Mouse (Mus musculus): ENCODE results near the gene Tnfsf9. TPM values are rescaled to one million over a fixed set of nuclear protein-coding genes. Genes with fewer than 3 reads are reported as not detected.

The Tnfsf9 gene
- polyA plus RNA-seq, 1 experiment from 2014 or later = 8.8 TPM

DNA sequence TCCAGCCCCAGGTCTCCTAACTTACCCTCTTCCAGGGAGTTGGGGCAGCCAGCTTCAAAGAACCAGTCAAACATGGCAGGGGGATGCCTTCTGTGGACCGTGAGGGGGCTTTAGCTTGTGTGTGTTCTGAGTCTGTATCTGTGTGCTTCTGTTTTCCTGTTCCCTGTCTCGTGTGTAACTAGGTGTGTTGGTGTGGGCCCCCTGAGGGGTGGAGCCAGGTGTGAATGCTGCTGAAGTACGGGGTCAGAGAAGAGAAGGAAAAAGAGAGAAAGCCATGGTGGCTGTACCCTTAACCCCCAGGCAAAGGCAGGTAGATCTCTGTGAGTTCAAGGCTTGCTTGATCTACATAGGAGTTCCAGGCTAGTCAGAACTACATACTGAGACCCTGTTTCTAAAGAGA lies 28.2 kb upstream of the Tnfsf9 start:
- H3K4me1 ChIP-seq = peaks cover 8% of the 10 kb centered on the region; the same call in 1 of the 2 replicates
- no peak for DNase-seq (ENCODE audit: low spot score)
- no peak overlapping the region for H3K27ac ChIP-seq (replicated peaks)
- no peaks in the 10 kb centered on the region for H3K9me3 ChIP-seq
- WGBS = 64% methylated on average over 3 of the region's 3 CpGs
- peaks cover 10% of the 10 kb centered on the region; the same call in 1 of the 2 replicates for H3K27me3 ChIP-seq (replicated peaks; ENCODE audit: low read depth, poor library complexity, severe bottlenecking)
- peaks cover 14% of the 10 kb centered on the region; the same call in 1 of the 2 replicates for H3K36me3 ChIP-seq (replicated peaks)
- H3K4me3 ChIP-seq = no peak overlapping the region

GRCm38 (mm10) chr17:57078336-57078735 lies 26.8 kb upstream of the Tnfsf9 start, which contains the start of gene Dennd1c:
TSS of gene Dennd1c (minus strand) at chr17:57078514.
- Histone ChIP-seq H3K4me3 (no peak within 1 kb of the TSS), H3K27me3 (replicated peaks; ENCODE audit: low read depth, poor library complexity, severe bottlenecking) (0 out of 2 replicates have a peak, but pooled peaks cover 5% of the 10 kb centered on the region), H3K4me1 (peaks cover 8% of the 10 kb centered on the region; the same call in 1 of the 2 replicates), H3K36me3 (replicated peaks) (peaks cover 14% of the 10 kb centered on the region; the same call in 1 of the 2 replicates), H3K27ac (replicated peaks) (no peak within 1 kb of the TSS), H3K9me3 (no peaks in the 10 kb centered on the region)
- no peak for DNase-seq (ENCODE audit: low spot score)
- 51% methylated on average over 6 of the region's 6 CpGs for WGBS

DNA sequence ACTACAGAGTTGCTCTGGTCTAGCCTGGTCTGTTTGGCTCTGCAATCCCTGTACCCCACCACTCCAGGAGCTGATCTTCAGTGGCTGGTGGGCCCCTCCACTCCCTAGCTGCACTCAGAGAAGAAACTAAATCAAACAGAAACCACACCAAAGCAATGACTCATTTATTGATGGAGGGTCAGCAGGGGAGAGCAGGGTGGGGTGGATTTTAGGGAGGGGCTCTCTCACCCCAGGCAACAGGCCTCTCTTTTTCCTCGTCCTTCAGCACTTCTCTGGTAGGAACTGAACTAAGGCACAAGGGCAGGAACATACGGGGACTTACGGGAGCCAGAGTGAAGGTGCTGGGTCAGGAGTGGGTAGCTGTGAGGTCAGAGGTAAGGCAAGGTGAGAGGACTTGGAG lies 25.2 kb upstream of the Tnfsf9 start:
- peaks cover 5% of the 10 kb centered on the region; the same call in 1 of the 2 replicates for H3K4me1 ChIP-seq
- H3K27me3 ChIP-seq (replicated peaks; ENCODE audit: low read depth, poor library complexity, severe bottlenecking) = no peaks in the 10 kb centered on the region
- 77% methylated on average over 3 of the region's 3 CpGs for WGBS
- H3K27ac ChIP-seq (replicated peaks) = no peak overlapping the region
- H3K4me3 ChIP-seq = no peak overlapping the region
- H3K36me3 ChIP-seq (replicated peaks) = peaks cover 16% of the 10 kb centered on the region; the same call in 1 of the 2 replicates
- H3K9me3 ChIP-seq = no peaks in the 10 kb centered on the region
- no peak for DNase-seq (ENCODE audit: low spot score)

DNA sequence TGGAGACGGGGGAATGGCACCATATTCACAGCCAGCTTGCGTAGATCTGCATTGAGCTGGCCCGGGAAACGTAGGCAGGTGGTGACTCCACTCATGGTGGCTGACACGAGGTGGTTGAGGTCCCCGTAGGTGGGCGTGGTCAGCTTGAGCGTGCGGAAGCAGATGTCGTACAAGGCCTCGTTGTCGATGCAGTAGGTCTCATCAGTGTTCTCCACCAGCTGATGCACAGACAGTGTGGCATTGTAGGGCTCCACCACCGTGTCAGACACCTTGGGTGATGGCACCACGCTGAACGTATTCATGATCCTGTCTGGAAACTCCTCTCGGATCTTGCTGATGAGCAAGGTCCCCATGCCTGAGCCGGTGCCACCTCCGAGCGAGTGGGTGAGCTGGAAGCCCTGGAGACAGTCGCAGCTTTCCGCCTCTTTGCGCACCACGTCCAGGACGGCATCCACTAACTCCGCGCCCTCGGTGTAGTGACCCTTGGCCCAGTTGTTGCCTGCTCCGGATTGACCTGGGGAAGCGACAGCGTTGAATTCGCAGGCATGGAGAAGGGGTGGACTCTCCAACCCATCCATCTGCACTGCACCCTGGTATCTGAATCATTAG lies 23.8 kb upstream of the Tnfsf9 start:
- DNase-seq (ENCODE audit: low spot score) = no peak

GRCm38 (mm10) chr17:57082481-57082880 lies 22.6 kb upstream of the Tnfsf9 start:
- Histone ChIP-seq H3K36me3 (replicated peaks) (peaks cover 17% of the 10 kb centered on the region; the same call in 1 of the 2 replicates), H3K27ac (replicated peaks) (no peak overlapping the region), H3K4me1 (peaks cover 12% of the 10 kb centered on the region), H3K27me3 (replicated peaks; ENCODE audit: low read depth, poor library complexity, severe bottlenecking) (peaks cover 14% of the 10 kb centered on the region), H3K4me3 (no peak overlapping the region), H3K9me3 (no peaks in the 10 kb centered on the region)
- no peak for DNase-seq (ENCODE audit: low spot score)
- WGBS = 89% methylated on average over 5 of the region's 5 CpGs

More for the DNA sequence above, 23.8 kb upstream of the Tnfsf9 start:
- Histone ChIP-seq H3K4me1 (peaks cover 5% of the 10 kb centered on the region; the same call in 1 of the 2 replicates), H3K36me3 (replicated peaks) (peaks cover 17% of the 10 kb centered on the region; the same call in 1 of the 2 replicates), H3K27me3 (replicated peaks; ENCODE audit: low read depth, poor library complexity, severe bottlenecking) (0 out of 2 replicates have a peak, but pooled peaks cover 3% of the 10 kb centered on the region), H3K4me3 (no peak overlapping the region), H3K27ac (replicated peaks) (no peak overlapping the region), H3K9me3 (no peaks in the 10 kb centered on the region)
- 94% methylated on average over 31 of the region's 31 CpGs for WGBS

- Histone ChIP-seq H3K4me3 (peak overlapping the region; percentile 54), H3K4me1 (peaks cover 8% of the 10 kb centered on the region; the same call in 1 of the 2 replicates), H3K36me3 (replicated peaks) (0 out of 2 replicates have a peak, but pooled peaks cover 6% of the 10 kb centered on the region), H3K27ac (replicated peaks) (no peak overlapping the region), H3K9me3 (no peaks in the 10 kb centered on the region), H3K27me3 (replicated peaks; ENCODE audit: low read depth, poor library complexity, severe bottlenecking) (peaks cover 34% of the 10 kb centered on the region)
- no peak for DNase-seq (ENCODE audit: low spot score)
- WGBS = 89% methylated on average over 11 of the region's 11 CpGs
Measured at GRCm38 (mm10) chr17:57085970-57086757, 19.0 kb upstream of the Tnfsf9 start.

DNA sequence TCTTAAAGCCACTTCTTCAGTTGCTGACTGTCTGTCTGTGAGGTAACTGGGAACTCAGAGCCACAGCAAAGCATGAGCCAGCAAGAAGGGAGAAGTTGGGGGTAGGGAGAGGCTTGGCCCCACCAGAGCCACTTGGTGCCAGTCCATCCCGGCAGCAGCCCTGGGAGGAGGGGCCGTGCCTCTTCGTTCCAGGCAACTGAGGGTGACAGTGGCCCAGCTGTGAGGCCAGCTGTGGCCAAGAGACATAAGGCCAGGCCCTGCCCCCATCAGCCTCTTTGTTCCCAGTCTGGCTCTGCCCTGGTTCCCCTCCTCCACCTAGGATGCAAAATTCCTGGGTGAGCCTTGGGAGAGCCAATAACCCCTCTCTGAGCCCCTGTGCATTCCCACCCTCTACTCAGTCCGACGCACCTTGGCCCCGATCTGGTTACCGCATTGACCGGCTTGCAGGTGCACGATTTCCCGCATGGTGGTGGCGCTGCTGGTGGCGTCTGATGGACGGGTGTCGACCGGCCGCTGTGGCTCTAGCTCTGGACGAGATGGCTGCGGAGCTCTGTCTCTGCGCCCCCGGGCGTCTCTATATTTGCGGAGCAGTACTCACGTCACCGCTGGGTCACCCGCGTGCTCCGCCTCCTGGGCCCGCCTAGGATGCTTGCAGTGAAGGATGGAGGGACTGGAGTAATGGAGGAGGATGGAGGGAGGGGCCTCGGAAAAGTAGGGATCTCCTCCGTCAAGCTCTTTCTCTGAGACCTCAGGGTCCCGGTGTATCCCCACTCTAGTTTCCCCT lies 17.9 kb upstream of the Tnfsf9 start, which contains the start of gene Tubb4a:
Gene Tubb4a, minus strand, starts transcription at position 734 of the 784 bp plus-strand sequence.
- Histone ChIP-seq H3K9me3 (no peaks in the 10 kb centered on the region), H3K4me3 (peak within 1 kb of the TSS; percentile 54), H3K36me3 (replicated peaks) (0 out of 2 replicates have a peak, but pooled peaks cover 3% of the 10 kb centered on the region), H3K27me3 (replicated peaks; ENCODE audit: low read depth, poor library complexity, severe bottlenecking) (peaks cover 34% of the 10 kb centered on the region), H3K4me1 (peaks cover 8% of the 10 kb centered on the region; the same call in 1 of the 2 replicates), H3K27ac (replicated peaks) (peak within 1 kb of the TSS; percentile 75)
- WGBS = under 1% methylated on average over 31 of the region's 31 CpGs
- peak; percentile 65 for DNase-seq (ENCODE audit: low spot score)

- peaks cover 15% of the 10 kb centered on the region for H3K27me3 ChIP-seq (replicated peaks; ENCODE audit: low read depth, poor library complexity, severe bottlenecking)
- H3K27ac ChIP-seq (replicated peaks) = no peak overlapping the region
- H3K36me3 ChIP-seq (replicated peaks) = no peaks in the 10 kb centered on the region
- H3K9me3 ChIP-seq = no peaks in the 10 kb centered on the region
- no peak overlapping the region for H3K4me3 ChIP-seq
- 95% methylated on average over 3 of the region's 3 CpGs for WGBS
- H3K4me1 ChIP-seq = peaks cover 12% of the 10 kb centered on the region
- DNase-seq (ENCODE audit: low spot score) = no peak
Measured at GRCm38 (mm10) chr17:57094222-57094621, 10.9 kb upstream of the Tnfsf9 start.

DNA sequence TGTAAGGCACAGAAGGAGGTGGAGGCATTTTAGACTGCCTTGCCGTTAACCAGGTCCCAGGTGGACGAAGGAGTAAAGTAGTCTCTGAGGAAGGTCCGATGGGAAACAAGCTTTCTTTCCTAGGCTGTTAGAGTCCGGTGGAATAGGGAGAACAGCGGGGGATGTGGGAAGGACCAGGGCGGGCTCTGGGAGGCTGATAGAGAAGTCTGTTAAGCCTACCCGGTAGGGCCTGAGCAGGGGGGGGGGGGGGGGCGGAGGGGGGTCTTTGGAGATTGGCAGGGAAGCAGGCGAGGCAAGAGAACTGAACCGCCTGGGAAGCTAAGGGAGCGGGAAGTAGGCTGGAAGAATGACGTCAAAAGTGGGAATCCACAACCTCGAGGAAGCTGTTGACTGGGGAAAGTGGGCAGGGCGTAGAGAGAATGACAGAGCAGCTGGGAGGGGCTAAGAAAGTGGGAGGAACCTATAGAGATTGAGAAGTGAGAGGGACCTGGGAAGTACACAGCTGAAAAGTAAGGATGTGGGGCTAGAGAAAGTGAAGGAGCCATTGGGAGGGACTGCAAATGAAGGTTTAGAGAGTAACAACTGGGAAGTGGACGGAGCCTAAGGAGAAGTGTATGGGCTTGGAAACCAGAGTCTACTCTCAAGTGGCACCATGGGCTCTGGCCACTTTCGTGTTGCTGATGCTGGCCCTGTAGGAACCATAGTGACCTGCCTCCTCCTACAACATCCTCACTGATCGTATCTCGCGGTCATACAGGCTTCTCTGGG lies 9.1 kb upstream of the Tnfsf9 start:
- Histone ChIP-seq H3K27me3 (replicated peaks; ENCODE audit: low read depth, poor library complexity, severe bottlenecking) (peaks cover 12% of the 10 kb centered on the region), H3K4me3 (peak overlapping the region; percentile 40), H3K36me3 (replicated peaks) (no peaks in the 10 kb centered on the region), H3K4me1 (peaks cover 16% of the 10 kb centered on the region), H3K9me3 (no peaks in the 10 kb centered on the region), H3K27ac (replicated peaks) (no peak overlapping the region)
- 3% methylated on average over 18 of the region's 19 CpGs for WGBS
- DNase-seq (ENCODE audit: low spot score) = peak; percentile 49

DNA sequence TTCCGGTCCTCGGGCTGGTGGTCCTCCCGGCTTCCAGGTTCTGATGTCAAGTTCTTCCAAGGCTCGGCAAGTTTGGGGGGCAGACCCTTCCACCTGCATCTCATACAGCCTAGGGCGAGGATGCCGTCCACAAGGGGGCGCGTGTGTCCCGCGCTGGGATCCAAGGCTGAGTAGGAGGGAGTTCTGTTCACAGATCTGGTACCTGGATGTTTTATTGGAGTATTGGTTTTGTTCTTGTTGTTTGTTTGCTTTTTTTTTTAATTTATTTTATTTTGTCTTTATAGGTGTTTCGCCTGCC lies 8.6 kb upstream of the Tnfsf9 start:
- WGBS = 2% methylated on average over 11 of the region's 11 CpGs

DNA sequence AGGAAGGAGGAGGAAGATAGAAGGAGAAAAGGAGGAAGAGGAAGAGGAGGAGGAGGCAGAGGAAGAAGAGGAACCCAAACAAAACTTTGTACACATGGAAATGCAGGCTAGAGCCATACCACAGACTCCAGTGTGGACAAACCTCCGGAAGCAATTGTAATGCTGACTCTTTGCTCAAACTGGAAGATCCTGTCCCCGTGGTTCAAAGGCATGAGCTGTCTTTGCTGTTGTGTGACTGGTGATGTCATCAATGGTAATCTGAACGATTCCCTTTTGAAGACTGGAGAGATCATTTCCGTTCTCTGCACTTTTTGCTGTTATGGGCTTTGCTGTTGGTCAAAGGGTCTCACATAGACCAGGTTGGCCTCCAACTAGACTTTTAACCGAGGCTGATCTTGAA lies 6.8 kb upstream of the Tnfsf9 start:
- Histone ChIP-seq H3K27me3 (replicated peaks; ENCODE audit: low read depth, poor library complexity, severe bottlenecking) (peaks cover 12% of the 10 kb centered on the region), H3K36me3 (replicated peaks) (no peaks in the 10 kb centered on the region), H3K4me1 (peaks cover 16% of the 10 kb centered on the region), H3K27ac (replicated peaks) (no peak overlapping the region), H3K9me3 (no peaks in the 10 kb centered on the region), H3K4me3 (no peak overlapping the region)
- DNase-seq (ENCODE audit: low spot score) = no peak
- WGBS = 86% methylated on average over 5 of the region's 5 CpGs

More for the DNA sequence above, 8.6 kb upstream of the Tnfsf9 start:
- H3K9me3 ChIP-seq = no peaks in the 10 kb centered on the region
- H3K4me3 ChIP-seq = peak overlapping the region; percentile 40
- peak; percentile 86 for DNase-seq (ENCODE audit: low spot score)
- H3K27ac ChIP-seq (replicated peaks) = no peak overlapping the region
- peaks cover 12% of the 10 kb centered on the region for H3K27me3 ChIP-seq (replicated peaks; ENCODE audit: low read depth, poor library complexity, severe bottlenecking)
- H3K36me3 ChIP-seq (replicated peaks) = no peaks in the 10 kb centered on the region
- peaks cover 16% of the 10 kb centered on the region for H3K4me1 ChIP-seq

Measured in embryonic facial prominence, embryonic 10.5 days (tissue).